Mouse (Mus musculus) heart, embryonic 11.5 days (tissue): ENCODE measurements around the gene Fam184b. TPM values are rescaled to one million over a fixed set of nuclear protein-coding genes. Genes with fewer than 3 reads are reported as not detected.

ENCODE experiments used
- ATAC-seq: fragments of 200-750 bp; cut with Nextera tagmentation; replicated peaks from 2 replicates; pipeline ENCODE4 v1.8.0; 2017; ENCODE audit warnings: moderate library complexity; ENCODE audit not compliant: insufficient number of reproducible peaks, low FRiP score, low TSS enrichment
- H3K27ac ChIP-seq: fragments of 300-500 bp; sonication (generic); 2 replicates; pipeline ENCODE4 v1.5.1; 2014; ENCODE audit warnings: mild to moderate bottlenecking, low read depth, low read length
- H3K27me3 ChIP-seq: fragments of 300-500 bp; sonication (generic); 2 replicates; pipeline ENCODE4 v1.6.1; 2014; ENCODE audit warnings: mild to moderate bottlenecking, low read length, mixed read lengths; ENCODE audit not compliant: control insufficient read depth, insufficient read depth
- H3K36me3 ChIP-seq: fragments of 300-500 bp; sonication (generic); 2 replicates; pipeline ENCODE4 v1.6.1; 2014; ENCODE audit warnings: mild to moderate bottlenecking, low read length, moderate library complexity, mixed read lengths; ENCODE audit not compliant: control insufficient read depth, insufficient read depth
- H3K4me1 ChIP-seq: fragments of 300-500 bp; sonication (generic); 2 replicates; pipeline ENCODE4 v1.6.1; 2014; ENCODE audit warnings: low read length; ENCODE audit not compliant: control insufficient read depth, insufficient read depth
- H3K4me2 ChIP-seq: fragments of 300-500 bp; sonication (generic); 2 replicates; pipeline ENCODE4 v1.6.1; 2014; ENCODE audit warnings: mild to moderate bottlenecking, moderate library complexity
- H3K4me3 ChIP-seq: fragments of 300-500 bp; sonication (generic); 2 replicates; pipeline ENCODE4 v1.5.1; 2014; ENCODE audit warnings: low read depth, low read length
- H3K9ac ChIP-seq: fragments of 300-500 bp; sonication (generic); 2 replicates; pipeline ENCODE4 v1.6.1; 2014; ENCODE audit warnings: mild to moderate bottlenecking, low read depth, low read length, moderate library complexity
- H3K9me3 ChIP-seq: fragments of 300-500 bp; sonication (generic); replicated peaks from 2 replicates; pipeline ENCODE4 v1.6.1; 2016; ENCODE audit warnings: low read length; ENCODE audit not compliant: control insufficient read depth
- WGBS: fragments of 180-500 bp; shearing (Covaris S2); extraction: QIAGEN DNeasy Blood & Tissue Kit; methylation state at CpG from one replicate; pipeline ENCODE4 v1.1.7; 2014; ENCODE audit not compliant: insufficient replicate concordance; 5-methylcytosine and 5-hydroxymethylcytosine counted together
- polyA plus RNA-seq: library from polyadenylated mRNA; unstranded; fragments of >200 nt; fragmentation: Nextera tagmentation; extraction: Ambion mirVana; gene quantifications from 2 replicates; pipeline ENCODE4 v1.2.1, GENCODE M21; 2014

The Fam184b gene
- polyA plus RNA-seq, 1 experiment from 2014 or later = 0.06 TPM

GRCm38 (mm10) chr5:45519960-45520808, 119.2 kb downstream of the Fam184b start, which contains the start of gene Med28:
TSS of gene Med28 (plus strand) at chr5:45520229.
- Histone ChIP-seq H3K27ac (no peak within 1 kb of the TSS), H3K9me3 (no peaks in the 10 kb centered on the region), H3K4me2 (peak within 1 kb of the TSS; percentile 84), H3K27me3 (no peaks in the 10 kb centered on the region), H3K36me3 (peaks cover 4% of the 10 kb centered on the region), H3K4me3 (peak within 1 kb of the TSS; percentile 96), H3K4me1 (peaks cover 9% of the 10 kb centered on the region), H3K9ac (peak within 1 kb of the TSS; percentile 95)
- 2% methylated on average over 56 of the region's 56 CpGs for WGBS
- peak; percentile 93 for ATAC-seq

GRCm38 (mm10) chr5:45515151-45515743, 124.2 kb downstream of the Fam184b start:
- Histone ChIP-seq H3K36me3 (peaks cover 2% of the 10 kb centered on the region), H3K4me2 (no peak overlapping the region), H3K9me3 (no peaks in the 10 kb centered on the region), H3K9ac (no peak overlapping the region), H3K27me3 (no peaks in the 10 kb centered on the region), H3K4me1 (no peaks in the 10 kb centered on the region; the same call in 1 of the 2 replicates), H3K27ac (no peak overlapping the region), H3K4me3 (no peak overlapping the region)
- no peak for ATAC-seq
- 86% methylated on average over 10 of the region's 10 CpGs for WGBS

- H3K36me3 ChIP-seq = peaks cover 7% of the 10 kb centered on the region
- H3K4me3 ChIP-seq = no peak overlapping the region
- no peak overlapping the region for H3K9ac ChIP-seq
- H3K27me3 ChIP-seq = no peaks in the 10 kb centered on the region
- H3K4me1 ChIP-seq = no peaks in the 10 kb centered on the region; the same call in 1 of the 2 replicates
- no peak for ATAC-seq
- WGBS = 67% methylated on average over 1 of the region's 1 CpGs
- H3K4me2 ChIP-seq = no peak overlapping the region
- H3K27ac ChIP-seq = no peak overlapping the region
- no peaks in the 10 kb centered on the region for H3K9me3 ChIP-seq
These were observed 124.8 kb downstream of the Fam184b start for GRCm38 (mm10) chr5:45514599-45514998.

- no peak for ATAC-seq
- no peak overlapping the region for H3K27ac ChIP-seq
- no peak overlapping the region for H3K4me2 ChIP-seq
- no peaks in the 10 kb centered on the region for H3K27me3 ChIP-seq
- no peak overlapping the region for H3K4me3 ChIP-seq
- peaks cover 10% of the 10 kb centered on the region for H3K36me3 ChIP-seq
- no peak overlapping the region for H3K9ac ChIP-seq
- no peaks in the 10 kb centered on the region for H3K4me1 ChIP-seq
- 87% methylated on average over 2 of the region's 2 CpGs for WGBS
- H3K9me3 ChIP-seq = no peaks in the 10 kb centered on the region
These were observed 125.9 kb downstream of the Fam184b start for GRCm38 (mm10) chr5:45513511-45513910.

- Histone ChIP-seq H3K27me3 (no peaks in the 10 kb centered on the region), H3K9me3 (no peaks in the 10 kb centered on the region), H3K27ac (no peak overlapping the region), H3K36me3 (peaks cover 10% of the 10 kb centered on the region), H3K4me3 (no peak overlapping the region), H3K4me1 (no peaks in the 10 kb centered on the region), H3K9ac (no peak overlapping the region), H3K4me2 (no peak overlapping the region)
- no peak for ATAC-seq
- 86% methylated on average over 6 of the region's 6 CpGs for WGBS
These were observed 126.5 kb downstream of the Fam184b start for GRCm38 (mm10) chr5:45512908-45513307.

- Histone ChIP-seq H3K9me3 (no peaks in the 10 kb centered on the region), H3K27me3 (no peaks in the 10 kb centered on the region), H3K36me3 (peaks cover 25% of the 10 kb centered on the region), H3K4me1 (no peaks in the 10 kb centered on the region), H3K4me3 (no peak overlapping the region), H3K4me2 (no peak overlapping the region), H3K9ac (no peak overlapping the region), H3K27ac (no peak overlapping the region)
- 85% methylated on average over 7 of the region's 7 CpGs for WGBS
- ATAC-seq = no peak
These were observed 129.3 kb downstream of the Fam184b start for GRCm38 (mm10) chr5:45510071-45510470.

GRCm38 (mm10) chr5:45497564-45497963, 141.8 kb downstream of the Fam184b start:
- no peaks in the 10 kb centered on the region; the same call in 1 of the 2 replicates for H3K27me3 ChIP-seq
- no peaks in the 10 kb centered on the region for H3K9me3 ChIP-seq
- H3K4me1 ChIP-seq = peaks cover 10% of the 10 kb centered on the region
- ATAC-seq = no peak
- no peak overlapping the region for H3K4me2 ChIP-seq
- peaks cover 14% of the 10 kb centered on the region for H3K36me3 ChIP-seq
- no peak overlapping the region for H3K27ac ChIP-seq
- H3K9ac ChIP-seq = no peak overlapping the region
- H3K4me3 ChIP-seq = no peak overlapping the region
- 92% methylated on average over 5 of the region's 5 CpGs for WGBS

GRCm38 (mm10) chr5:45496930-45497550, 142.4 kb downstream of the Fam184b start:
- Histone ChIP-seq H3K4me2 (no peak overlapping the region), H3K9ac (no peak overlapping the region), H3K27ac (no peak overlapping the region), H3K9me3 (no peaks in the 10 kb centered on the region), H3K27me3 (no peaks in the 10 kb centered on the region; the same call in 1 of the 2 replicates), H3K4me3 (no peak overlapping the region), H3K4me1 (peaks cover 10% of the 10 kb centered on the region), H3K36me3 (peaks cover 14% of the 10 kb centered on the region)
- 83% methylated on average over 12 of the region's 12 CpGs for WGBS
- no peak for ATAC-seq
